Mouse (Mus musculus) common myeloid progenitor, adult 5-6 weeks (primary cell): ENCODE measurements around the gene Bcar3. TPM values are rescaled to one million over a fixed set of nuclear protein-coding genes. Genes with fewer than 3 reads are reported as not detected.
A peak's percentile ranks its signal among the peaks of the same experiment; 100 is the strongest.
"Not testable (repeated sequence)": the region's sequence is repeated elsewhere in the genome, so short reads cannot be mapped to it uniquely, and the experiment has no call there.

ENCODE experiments used
- ATAC-seq: replicated peaks from 2 replicates; pipeline ENCODE4 v1.8.0; 2016; ENCODE audit warnings: low read depth, mild to moderate bottlenecking, moderate TSS enrichment, inconsistent platforms; ENCODE audit not compliant: poor library complexity, severe bottlenecking
- total RNA-seq: library from RNA; stranded (forward); fragments of 200-1000, 187-1606 nt; gene quantifications from 2 replicates; pipeline ENCODE4 v1.2.3, GENCODE M21; 2017

Bcar3 gene
- total RNA-seq, 1 experiment from 2014 or later: 1.0 TPM

DNA sequence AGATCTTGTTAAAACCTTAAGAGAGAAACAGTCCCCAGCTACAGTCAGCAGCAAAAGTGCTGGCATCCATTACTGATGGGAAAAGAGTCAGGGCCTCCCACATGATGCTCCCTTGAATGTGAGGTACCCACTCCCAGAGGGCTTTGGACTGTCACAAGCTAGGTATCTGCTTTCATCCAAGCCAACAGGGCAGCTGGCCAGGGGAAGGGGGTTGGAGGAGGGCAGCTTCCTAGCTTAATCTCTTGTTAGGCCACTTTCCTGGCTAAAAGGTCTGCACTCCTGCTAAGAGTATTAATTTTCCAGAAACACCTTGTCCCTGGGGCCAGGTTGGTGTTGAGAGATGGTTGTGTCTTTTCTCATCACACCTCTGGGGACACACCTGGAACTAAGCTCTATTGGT, 82.1 kb downstream of the Bcar3 start:
- ATAC-seq: no peak

DNA sequence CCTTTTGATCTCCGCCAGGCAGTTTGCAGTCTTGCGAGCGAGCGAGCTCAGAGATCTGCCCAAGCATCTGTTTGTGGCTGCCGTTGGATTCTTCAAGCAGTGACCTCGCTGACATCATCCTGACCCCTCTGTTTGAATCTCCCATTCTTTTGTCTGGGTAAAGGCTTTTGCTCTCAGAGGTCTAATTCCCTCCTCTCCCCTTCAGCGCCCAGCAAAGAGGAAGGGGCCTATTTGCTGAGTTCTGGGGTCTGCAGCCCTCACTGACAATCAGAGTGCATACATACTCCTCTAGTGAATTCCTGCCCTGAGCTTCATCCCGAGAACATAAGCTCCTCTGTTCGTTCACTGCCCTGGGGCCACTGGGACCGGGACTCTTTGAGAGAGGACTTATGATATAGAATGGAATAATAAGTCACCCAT, 82.5 kb downstream of the Bcar3 start:
- no peak for ATAC-seq

DNA sequence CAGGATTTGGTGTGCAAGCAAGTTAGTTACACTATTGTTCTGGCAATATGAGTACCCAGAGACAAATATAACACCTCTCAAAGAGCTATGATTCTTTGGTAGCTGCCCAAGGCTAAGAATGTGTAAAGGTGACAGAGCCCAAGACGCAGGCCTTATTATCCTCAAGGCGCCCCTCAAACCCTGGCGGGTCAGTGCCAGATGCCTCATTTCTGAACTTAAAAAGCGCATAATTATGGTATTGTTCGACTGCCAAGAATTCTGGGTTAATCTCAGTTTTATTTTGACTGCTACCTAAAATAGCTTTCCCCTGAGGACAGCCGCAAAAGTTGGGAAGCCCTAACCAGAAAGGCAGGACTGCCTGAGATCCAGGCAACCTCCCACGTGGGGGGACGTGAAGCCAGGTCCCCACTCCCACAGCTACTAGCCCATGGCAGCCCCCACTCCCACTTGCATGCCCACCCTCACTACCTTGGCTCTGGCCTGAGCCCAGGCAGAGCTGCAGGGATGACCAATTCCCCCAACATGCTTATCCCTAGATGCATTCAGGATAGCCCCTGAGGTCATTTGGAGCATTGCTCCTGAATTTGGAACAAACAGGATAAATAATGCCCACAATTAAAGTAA, 83.0 kb downstream of the Bcar3 start:
- ATAC-seq: no peak

DNA sequence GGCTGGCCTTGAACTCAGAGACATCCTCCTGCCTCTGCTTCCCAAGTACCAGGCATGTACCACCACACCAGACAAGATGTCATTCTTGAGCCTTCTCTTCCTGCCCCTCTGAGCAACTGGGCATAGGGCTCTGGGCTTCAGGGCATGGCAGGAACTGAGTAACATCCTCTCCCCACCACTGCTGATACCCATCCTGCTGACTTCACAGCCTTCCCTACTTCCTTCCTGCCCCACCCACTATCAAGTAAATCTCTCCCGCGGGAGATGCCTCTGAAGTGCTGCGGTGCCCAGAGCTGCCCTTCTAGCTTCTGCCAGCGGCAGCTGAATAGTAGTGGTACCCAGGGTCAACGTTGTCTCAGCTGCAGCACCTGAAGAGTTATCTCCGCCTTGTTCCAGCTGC, 84.7 kb downstream of the Bcar3 start:
- ATAC-seq: peak; percentile 97

DNA sequence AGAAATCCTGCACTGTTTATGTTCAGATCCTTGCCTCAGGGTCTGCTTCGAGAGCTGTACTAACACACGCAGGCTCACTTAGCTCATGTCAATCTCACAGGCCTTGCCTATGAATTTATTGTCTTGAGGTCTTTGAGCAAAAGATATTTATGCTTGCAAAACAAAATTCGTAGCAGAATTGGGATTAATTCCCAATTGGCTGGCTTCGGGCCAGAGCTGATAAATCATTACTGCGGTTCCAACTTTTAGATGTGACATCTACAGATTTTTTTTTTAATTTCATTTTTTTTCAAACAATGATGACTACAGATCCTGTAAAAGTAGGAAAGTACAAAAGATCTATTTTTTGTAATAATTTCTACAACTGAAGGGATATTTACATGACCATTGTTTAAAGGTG, 86.8 kb downstream of the Bcar3 start:
- ATAC-seq: no peak

DNA sequence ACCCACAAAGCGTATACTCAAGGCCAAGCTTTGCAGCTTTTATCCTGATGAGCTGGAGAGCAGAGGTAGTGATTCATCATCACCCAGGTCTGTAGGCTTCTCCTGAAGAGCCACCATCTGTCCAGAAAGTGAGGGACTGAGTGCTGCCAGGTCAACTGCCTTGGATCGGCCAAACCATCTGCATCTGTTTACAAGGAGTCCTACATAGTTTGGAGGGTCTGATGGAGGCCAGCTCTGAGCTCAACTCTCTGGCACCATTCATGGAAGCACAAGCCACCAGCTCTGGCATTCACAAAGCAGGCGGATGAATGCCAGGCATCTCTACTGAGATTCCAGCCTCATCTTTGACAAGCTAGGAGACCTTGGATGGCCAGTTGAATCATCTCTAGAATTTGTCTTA, 87.7 kb downstream of the Bcar3 start:
- ATAC-seq: no peak

DNA sequence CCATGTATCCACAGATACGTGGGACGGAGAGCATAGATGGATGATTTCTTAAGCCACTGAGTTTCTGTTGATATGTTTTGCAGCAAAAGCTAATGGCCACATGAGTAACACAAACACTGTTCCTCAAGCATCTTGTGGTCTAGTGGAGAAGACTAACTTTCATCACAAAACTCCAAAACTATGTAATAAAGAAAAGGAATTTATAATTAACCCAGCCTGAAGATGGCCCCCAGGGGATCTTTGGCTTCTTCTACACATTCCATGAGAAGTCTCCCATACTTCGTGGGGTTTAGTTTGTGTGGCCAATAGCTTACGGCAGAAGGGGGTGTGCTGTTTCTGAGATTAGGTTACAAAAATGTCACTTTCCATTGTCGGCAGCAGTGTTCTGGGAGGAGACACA, 92.5 kb downstream of the Bcar3 start:
- no peak for ATAC-seq

DNA sequence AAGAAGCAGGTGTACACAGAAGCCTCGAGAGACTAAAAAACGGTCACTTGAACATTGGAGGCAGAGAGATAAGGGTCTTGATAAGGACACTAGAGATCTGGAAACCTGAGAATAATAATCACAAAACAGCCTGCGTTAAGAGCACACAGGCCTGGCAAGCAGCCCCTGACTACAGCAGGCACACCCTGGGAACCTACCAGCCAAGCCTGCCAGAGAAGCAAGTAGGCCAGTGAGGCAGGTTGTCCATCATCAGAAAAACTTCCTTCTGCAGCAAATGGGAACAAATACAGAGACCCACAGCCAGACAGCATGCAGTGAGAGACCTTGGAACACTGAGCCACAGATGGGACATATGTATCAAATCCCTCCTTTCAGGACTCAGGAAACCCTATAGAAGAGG, 93.8 kb downstream of the Bcar3 start:
- ATAC-seq: no peak

DNA sequence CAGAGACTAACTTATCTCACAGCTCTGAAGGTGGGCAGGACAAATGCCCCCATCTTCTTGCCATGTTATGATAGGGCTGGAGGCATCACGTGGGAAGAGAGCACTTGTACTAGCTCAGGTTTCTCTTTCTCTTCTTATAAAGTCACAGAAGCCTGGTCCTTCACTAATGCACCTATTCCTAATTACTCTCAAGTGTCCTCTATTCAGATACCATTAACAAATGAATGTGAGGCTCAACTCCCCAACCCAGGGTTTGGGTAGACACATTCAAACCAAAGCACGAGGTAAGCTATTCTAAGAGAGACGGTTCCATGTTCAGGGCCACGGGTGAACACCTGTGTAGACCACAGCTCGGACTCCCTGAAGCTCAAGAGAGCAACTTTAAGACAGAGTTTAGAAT, 96.0 kb downstream of the Bcar3 start:
- no peak for ATAC-seq

DNA sequence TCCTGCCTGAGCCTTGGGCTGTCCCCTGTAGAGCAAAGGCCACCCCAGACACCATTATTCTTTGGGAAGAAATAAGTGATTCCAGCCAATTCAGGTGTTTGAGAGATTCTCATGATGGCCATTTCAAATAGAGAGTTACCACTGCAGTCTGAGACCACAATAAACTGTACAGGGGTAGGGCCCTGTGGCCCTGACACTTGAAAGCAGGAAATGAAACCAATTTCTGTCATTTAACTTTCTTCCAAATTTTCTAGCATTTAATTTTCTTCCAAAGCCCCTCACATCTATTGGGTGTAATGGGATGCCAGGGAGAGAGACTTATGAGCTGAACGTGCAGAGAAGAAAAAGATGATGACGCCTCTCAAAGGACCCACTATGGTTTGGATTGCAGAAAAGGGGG, 97.2 kb downstream of the Bcar3 start:
- ATAC-seq: 0 out of 2 replicates have a peak, but pooled peaks have one; percentile 19

DNA sequence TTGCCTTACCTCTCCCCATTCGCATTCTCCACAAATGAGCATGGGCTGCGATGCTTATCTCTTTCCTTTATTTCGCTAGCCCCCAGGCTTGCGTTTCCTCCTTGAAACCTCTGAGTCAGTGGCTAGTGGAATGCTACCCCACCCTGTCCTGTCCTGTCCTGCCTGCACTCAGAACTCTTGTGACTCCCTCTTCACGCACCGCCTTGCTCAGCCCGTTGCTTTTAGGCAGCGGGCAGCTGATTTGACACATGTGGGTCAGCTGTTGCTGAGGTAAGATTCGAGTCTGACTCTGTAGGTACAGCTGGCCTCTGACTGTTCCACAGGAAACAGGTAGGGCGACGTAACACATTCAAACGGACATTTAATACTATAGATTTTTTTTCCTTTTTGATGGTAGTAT, 97.9 kb downstream of the Bcar3 start:
- ATAC-seq: no peak; the same call in 1 of the 2 replicates

DNA sequence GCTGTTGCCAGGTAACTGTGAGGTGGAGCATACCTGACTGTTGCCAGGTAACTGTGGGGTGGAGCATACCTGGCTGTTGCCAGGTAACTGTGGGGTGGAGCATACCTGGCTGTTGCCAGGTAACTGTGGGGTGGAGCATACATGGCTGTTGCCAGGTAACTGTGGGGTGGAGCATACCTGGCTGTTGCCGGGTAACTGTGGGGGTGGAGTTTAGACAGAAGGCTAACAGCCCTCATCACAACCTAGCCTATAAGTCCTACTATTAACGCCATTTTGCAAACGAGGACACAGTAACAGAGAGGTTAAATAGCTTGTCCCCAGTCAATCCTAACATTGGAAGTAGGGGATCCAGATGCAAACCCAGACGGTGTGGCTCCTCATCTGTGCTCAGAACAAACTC, 99.5 kb downstream of the Bcar3 start:
- not testable (repeated sequence) for ATAC-seq

DNA sequence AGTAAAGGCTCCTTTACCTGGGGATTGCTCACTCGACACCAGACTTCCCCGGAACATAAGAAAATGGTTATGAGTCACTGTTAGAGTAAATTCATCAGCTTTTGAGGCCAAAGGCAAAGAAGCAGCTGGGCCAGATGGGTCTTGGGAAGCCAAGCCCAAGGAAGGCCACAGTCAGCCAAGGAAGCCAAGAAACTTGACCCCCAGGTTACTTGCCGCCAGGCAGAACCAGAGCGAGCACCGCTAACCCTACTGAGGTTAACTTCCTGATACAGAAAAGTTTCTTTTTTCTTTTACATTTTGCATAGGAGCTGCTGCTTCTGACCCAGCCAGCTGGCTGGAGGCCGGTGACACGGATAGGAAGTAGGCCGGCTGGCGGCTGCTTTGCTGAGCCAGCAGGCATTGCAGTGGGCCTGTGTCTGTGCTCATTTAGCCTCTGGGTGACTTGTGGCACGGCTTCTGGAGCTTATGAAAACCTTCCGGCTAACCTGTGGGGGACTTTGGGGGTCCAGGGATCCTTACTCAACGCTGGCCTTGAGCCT, 100.0 kb downstream of the Bcar3 start:
- ATAC-seq: 0 out of 2 replicates have a peak, but pooled peaks have one; percentile 29

DNA sequence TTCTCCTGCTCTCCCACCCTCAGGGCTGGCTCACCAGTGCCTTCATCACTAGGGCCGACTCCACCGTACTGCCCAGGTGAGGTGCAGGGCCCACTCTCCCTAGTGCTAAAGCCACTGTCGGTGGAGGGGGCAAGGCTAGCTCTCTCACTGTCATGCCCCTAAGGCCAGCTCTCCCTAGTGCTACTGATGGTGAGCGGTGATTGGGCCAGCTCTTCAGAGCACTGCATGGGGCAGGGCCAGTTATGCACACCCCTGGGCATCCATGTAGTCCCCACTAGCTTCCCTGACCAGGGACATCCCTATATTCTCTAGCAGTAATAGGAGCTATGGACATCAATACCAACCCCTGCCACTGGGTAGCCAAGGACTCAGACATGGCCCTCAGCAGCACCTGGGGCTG, 103.0 kb downstream of the Bcar3 start:
- no peak for ATAC-seq

DNA sequence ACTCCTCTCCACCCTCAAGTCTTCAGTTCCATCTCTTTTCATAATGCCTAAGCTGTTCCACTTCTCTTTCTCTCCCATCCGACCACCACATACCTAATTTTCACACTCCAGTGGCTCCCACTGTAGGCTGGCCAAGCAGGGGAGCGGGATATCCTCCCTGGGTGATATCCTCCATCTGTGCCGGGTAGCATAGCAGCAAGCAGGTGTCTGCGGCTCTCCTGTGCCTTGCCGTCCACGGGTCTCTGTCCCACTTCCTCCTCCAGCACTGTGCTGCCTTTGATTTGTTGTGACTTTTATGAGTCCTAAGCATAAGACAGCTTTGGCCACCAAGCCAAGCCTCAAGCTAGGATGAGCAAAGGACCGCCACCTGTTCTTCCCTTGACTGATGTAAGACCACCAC, 103.5 kb downstream of the Bcar3 start:
- ATAC-seq: no peak

DNA sequence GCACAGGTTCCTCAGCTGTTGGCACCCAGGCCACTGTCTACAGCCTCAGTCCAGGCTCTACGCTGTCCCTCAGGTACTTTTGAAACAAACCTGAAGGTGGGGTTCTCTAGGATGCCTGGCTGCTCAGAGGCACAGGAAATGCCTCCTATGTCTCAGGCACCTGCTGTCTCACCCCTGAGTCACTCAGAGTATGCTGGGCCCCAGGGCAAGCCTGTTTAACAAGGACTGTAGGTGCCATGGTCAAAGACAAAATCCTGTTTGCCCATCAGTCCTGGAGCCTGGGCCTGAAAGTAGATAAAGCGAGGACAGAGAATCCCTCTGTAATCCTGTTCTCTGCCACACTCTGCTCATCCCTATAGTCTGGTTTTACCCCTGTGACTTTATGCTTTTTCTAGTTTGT, 107.1 kb downstream of the Bcar3 start:
- no peak for ATAC-seq

DNA sequence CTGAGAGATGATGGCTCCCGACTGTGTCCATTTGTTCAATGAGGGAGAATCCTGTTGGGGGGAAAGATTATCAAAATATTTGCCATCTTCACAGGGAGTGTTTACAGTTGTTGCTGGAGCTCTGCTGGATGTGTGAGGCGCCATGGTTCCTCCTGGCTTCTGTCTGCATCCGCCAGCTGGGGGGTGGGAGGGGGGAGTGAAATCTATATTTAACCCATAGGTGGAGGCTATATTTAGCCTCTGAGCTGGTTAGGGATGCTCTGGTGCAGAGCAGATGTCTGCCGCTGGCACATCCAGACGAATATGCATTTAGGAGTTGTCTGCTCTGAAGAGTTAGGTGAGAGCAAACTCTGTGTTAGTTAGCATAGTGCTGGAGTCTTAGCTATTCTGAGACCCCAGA, 108.2 kb downstream of the Bcar3 start:
- ATAC-seq: no peak

DNA sequence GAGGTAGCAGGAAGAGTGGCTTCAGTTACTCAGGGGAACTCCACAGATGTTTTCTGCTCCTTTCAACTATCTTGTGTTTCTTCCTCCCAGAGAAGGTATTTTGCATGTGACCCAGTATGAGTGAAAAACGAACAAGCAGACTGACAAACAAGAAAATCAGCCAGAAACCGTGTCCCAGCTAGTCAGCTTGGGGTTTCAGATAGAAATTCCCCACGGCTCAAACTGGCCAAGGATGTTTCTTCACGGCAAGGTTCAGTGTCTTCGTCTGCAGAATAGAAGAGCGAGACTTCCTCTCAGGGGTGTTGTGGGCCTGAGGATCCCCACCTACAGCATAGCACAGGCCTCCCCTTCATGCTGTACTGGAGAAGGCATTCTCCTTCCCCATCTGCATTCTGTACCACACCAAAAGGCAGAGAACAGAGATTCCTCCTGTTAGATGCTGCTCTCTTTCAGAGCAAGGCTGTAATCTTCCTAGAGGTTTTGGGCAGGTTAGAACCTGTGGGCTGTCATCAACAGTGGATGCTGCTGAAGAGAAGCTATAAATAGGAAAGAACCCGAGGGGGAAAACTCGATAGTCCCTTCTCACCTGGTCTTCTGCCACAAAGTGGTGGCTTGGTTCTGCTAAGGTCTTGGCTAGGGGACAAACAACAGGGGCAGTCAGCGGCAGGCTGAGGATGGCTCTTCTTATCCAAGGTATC, 110.1 kb downstream of the Bcar3 start:
- no peak for ATAC-seq

DNA sequence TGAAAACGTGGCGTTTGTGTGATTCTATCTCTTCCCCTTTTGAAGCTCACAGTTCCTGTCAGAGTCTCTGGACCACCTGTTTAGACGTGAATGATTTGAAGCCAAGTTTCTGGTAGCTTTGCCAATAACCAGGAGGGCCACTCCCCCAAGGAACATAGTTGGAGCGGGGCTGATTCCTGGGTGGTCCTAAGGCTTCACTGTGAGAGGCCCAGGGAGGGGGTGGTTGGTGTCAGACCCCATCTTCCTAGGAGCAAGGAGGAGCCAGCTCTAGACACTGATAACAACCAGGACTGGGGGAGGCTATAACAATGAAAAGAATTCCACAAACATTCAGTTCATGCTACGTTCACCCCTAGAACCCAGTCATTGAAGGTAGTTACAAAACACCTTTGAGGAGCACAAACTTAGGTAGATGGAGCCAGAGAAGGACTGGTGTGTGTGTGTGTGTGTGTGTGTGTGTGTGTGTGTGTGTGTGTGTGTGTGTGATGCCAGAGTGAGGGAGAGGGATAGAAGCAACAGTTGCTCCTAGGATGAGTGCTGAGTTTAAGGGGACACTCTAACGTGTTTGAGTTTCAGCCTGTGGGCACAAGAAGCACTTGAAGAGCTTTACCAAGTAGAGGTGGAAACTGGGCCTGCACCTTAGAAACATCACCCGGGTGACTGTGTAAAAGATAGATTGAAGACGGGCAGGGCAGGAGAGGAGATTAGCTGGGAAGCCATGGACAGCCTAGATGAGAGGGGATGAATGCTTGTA, 111.4 kb downstream of the Bcar3 start:
- ATAC-seq: no peak

DNA sequence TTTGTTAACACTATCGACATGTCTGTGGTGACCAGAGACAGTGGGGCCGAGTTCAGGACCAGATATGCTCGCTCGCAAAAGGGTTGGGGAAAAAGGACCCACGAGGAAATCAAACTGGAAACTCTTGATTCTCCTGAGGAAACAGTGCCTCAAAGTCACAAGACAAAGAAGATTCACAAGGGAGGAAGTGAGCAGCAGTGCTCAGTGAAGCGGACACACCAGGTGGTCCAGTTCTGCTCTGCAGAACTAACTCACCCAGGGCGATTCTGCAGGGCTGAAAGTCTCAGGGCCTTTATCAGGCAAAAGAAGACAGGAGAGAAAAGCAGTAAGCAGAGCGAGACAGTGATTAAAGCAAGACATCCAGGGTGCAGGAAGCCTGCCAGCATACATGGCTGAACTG, 112.5 kb downstream of the Bcar3 start:
- no peak for ATAC-seq

DNA sequence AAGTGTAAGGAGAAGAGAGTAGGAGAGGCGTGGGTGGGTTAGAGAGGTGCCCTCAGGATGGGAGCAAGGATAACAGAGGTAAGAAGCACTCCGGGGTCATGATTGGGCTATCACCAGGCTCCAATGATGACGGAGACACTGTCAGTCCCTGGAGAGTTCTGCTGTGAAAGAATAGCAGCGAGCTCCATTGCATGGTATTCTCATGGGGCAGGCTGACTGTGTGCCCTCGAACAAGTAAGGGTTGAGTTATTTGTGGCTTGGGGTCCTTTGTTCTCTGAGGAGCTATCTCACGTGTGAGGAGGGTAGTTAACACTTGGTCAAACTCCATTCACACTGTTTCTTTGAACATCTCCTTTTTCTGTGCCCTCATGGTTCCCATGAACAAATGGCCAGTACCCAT, 113.8 kb downstream of the Bcar3 start:
- no peak for ATAC-seq
